ENCODE assay signal across 10 mouse cellular contexts in the genomic region with DNA sequence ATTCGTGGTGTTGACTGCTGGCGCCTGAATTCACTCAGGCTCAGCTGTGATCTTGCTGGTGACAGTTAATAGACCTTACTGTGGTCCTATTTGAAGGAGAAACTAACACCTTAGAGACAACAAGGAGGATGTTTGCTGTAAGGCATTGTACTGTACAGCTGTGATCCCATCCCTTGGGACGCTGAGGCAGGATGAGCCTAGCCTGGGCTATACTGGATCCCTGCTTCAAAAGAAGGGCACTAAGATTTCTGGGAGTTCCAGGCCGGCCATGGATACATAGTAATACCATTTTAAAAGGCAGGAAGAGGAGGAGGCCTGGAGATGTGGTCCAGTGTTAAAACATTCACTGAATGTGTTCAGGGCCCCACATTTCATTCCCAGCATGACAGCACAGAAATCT. TPM values are rescaled to one million over a fixed set of nuclear protein-coding genes. Genes with fewer than 3 reads are reported as not detected.
A peak's percentile ranks its signal among the peaks of the same experiment; 100 is the strongest.
DNase-seq lines count a peak whose midpoint lies in the region; ATAC-seq and TF ChIP-seq lines count a peak whose summit lies in the region.
"Had no signal": no experiment of that assay in that cellular context is flagged by ENCODE, and none has a peak within 500 bp of the region (broad histone marks: within the 10 kb centered on the region; RNA-seq: fewer than 3 reads in every experiment).

No protein-coding gene starts in this region.

- H3K36me3 ChIP-seq in heart, embryonic 13.5 days = peaks cover 42% of the 10 kb centered on the region
- peaks cover 25% of the 10 kb centered on the region for H3K36me3 ChIP-seq in embryonic facial prominence, embryonic 12.5 days
- H3K36me3 ChIP-seq in hindbrain, postnatal 0 days (ENCODE audit: insufficient read depth, low read length) = peaks cover 25% of the 10 kb centered on the region
- H3K36me3 ChIP-seq in midbrain, embryonic 14.5 days (ENCODE audit: control insufficient read depth, insufficient read depth, low read length) = peaks cover 24% of the 10 kb centered on the region

- TF ChIP-seq CTCF in hindbrain, postnatal 0 days (IDR thresholded peaks at IDR 0.05; ENCODE audit: low read depth) = no peak

- H3K27ac ChIP-seq in heart, embryonic 13.5 days (replicated peaks) = no peak overlapping the region
- no peak overlapping the region for H3K27ac ChIP-seq in embryonic facial prominence, embryonic 12.5 days
- H3K27ac ChIP-seq in hindbrain, postnatal 0 days = no peak overlapping the region
- no peak overlapping the region for H3K27ac ChIP-seq in midbrain, embryonic 14.5 days (replicated peaks; ENCODE audit: low read depth, low read length)

- peak overlapping the region; percentile 94 for H3K4me2 ChIP-seq in heart, embryonic 13.5 days
- H3K4me2 ChIP-seq in embryonic facial prominence, embryonic 12.5 days (replicated peaks) = peak overlapping the region; percentile 95; the same call in 1 of the 2 replicates
- peak overlapping the region; percentile 90 for H3K4me2 ChIP-seq in hindbrain, postnatal 0 days (ENCODE audit: low read depth, low read length)
- peak overlapping the region; percentile 90 for H3K4me2 ChIP-seq in midbrain, embryonic 14.5 days (ENCODE audit: low read length)

- peak overlapping the region; percentile 98 for H3K9ac ChIP-seq in heart, embryonic 13.5 days
- no peak overlapping the region for H3K9ac ChIP-seq in embryonic facial prominence, embryonic 12.5 days
- no peak overlapping the region for H3K9ac ChIP-seq in hindbrain, postnatal 0 days (replicated peaks; ENCODE audit: low read length)
- no peak overlapping the region for H3K9ac ChIP-seq in midbrain, embryonic 14.5 days (replicated peaks; ENCODE audit: low read length)

- WGBS in heart, embryonic 13.5 days = 78% methylated on average over 4 of the region's 4 CpGs
- WGBS in embryonic facial prominence, embryonic 12.5 days = 87% methylated on average over 4 of the region's 4 CpGs
- WGBS in hindbrain, postnatal 0 days = 83% methylated on average over 4 of the region's 4 CpGs
- 82% methylated on average over 4 of the region's 4 CpGs for WGBS in midbrain, embryonic 14.5 days

- H3K4me3 ChIP-seq in heart, embryonic 13.5 days = peak overlapping the region; percentile 92
- H3K4me3 ChIP-seq in embryonic facial prominence, embryonic 12.5 days = peak overlapping the region; percentile 81
- H3K4me3 ChIP-seq in hindbrain, postnatal 0 days (ENCODE audit: low read length) = peak overlapping the region; percentile 81; the same call in 1 of the 2 replicates
- H3K4me3 ChIP-seq in midbrain, embryonic 14.5 days (replicated peaks; ENCODE audit: low read depth, low read length) = no peak overlapping the region

- DNase-seq in heart, postnatal 4 days = no peak
- no peak for DNase-seq in hindbrain, postnatal 0 days (ENCODE audit: low spot score)
- DNase-seq in midbrain, embryonic 14.5 days = no peak
- no peak for DNase-seq in right cerebral cortex, postnatal 4 days
- no peak for DNase-seq in spleen, postnatal 4 days (ENCODE audit: low spot score in 2 of 2)
- no peak for DNase-seq in layer of hippocampus, adult 9-10 months (ENCODE audit: low spot score)
- DNase-seq: kidney, adult 11 months; thymus, postnatal 4 days had no signal

- H3K9me3 ChIP-seq in heart, embryonic 13.5 days = no peaks in the 10 kb centered on the region
- H3K9me3 ChIP-seq in embryonic facial prominence, embryonic 12.5 days = no peaks in the 10 kb centered on the region
- no peaks in the 10 kb centered on the region for H3K9me3 ChIP-seq in hindbrain, postnatal 0 days (ENCODE audit: low read length)
- no peaks in the 10 kb centered on the region for H3K9me3 ChIP-seq in midbrain, embryonic 14.5 days (ENCODE audit: control insufficient read depth, low read length)

- ATAC-seq in heart, embryonic 13.5 days (ENCODE audit: extremely low read depth, insufficient number of reproducible peaks, low FRiP score, low TSS enrichment) = no peak
- ATAC-seq in embryonic facial prominence, embryonic 12.5 days (ENCODE audit: insufficient number of reproducible peaks, insufficient read depth, low FRiP score, low TSS enrichment) = no peak
- ATAC-seq in hindbrain, postnatal 0 days = no peak
- ATAC-seq in midbrain, embryonic 14.5 days (ENCODE audit: low FRiP score, low TSS enrichment) = no peak

- H3K27me3 ChIP-seq in heart, embryonic 13.5 days (replicated peaks) = no peaks in the 10 kb centered on the region
- H3K27me3 ChIP-seq in embryonic facial prominence, embryonic 12.5 days = no peaks in the 10 kb centered on the region
- H3K27me3 ChIP-seq in hindbrain, postnatal 0 days (ENCODE audit: insufficient read depth, low read length) = no peaks in the 10 kb centered on the region
- H3K27me3 ChIP-seq in midbrain, embryonic 14.5 days (ENCODE audit: control insufficient read depth, insufficient read depth, low read length) = no peaks in the 10 kb centered on the region

- H3K4me1 ChIP-seq in heart, embryonic 13.5 days = peaks cover 33% of the 10 kb centered on the region
- H3K4me1 ChIP-seq in embryonic facial prominence, embryonic 12.5 days = peaks cover 15% of the 10 kb centered on the region
- H3K4me1 ChIP-seq in hindbrain, postnatal 0 days (ENCODE audit: insufficient read depth, low read length) = peaks cover 7% of the 10 kb centered on the region
- peaks cover 11% of the 10 kb centered on the region for H3K4me1 ChIP-seq in midbrain, embryonic 14.5 days (ENCODE audit: control insufficient read depth, insufficient read depth, low read length)

RNA-seq across cellular contexts. Expression of a gene that starts 1.7 kb away (rescaled TPM):
- polyA plus RNA-seq in heart, embryonic 13.5 days (2015; fragmentation: Nextera tagmentation; extraction: Ambion mirVana) = 527 and 606 TPM in 2 replicates
- total RNA-seq in heart, postnatal 4 days (2021) = 100 to 1,000 TPM; 480 to 520 TPM
- 260 and 269 TPM in 2 replicates for polyA plus RNA-seq in embryonic facial prominence, embryonic 12.5 days (2016; fragmentation: Nextera tagmentation; extraction: Ambion mirVana)
- total RNA-seq in hindbrain, postnatal 0 days (2014; rRNA removed) = 246 and 291 TPM in 2 replicates
- 410 and 430 TPM in 2 replicates for polyA plus RNA-seq in hindbrain, postnatal 0 days (2015; fragmentation: Nextera tagmentation; extraction: Ambion mirVana)
- polyA plus RNA-seq in midbrain, embryonic 14.5 days (2014; fragmentation: Nextera tagmentation; extraction: Ambion mirVana) = 274 and 323 TPM in 2 replicates

RNA-seq across cellular contexts. Expression of a gene that starts 10.2 kb away (rescaled TPM):
- 53.3 and 62.1 TPM in 2 replicates for polyA plus RNA-seq in heart, embryonic 13.5 days (2015; fragmentation: Nextera tagmentation; extraction: Ambion mirVana)
- 10 to 100 TPM; 18.5 to 23.4 TPM for total RNA-seq in heart, postnatal 4 days (2021)
- 33.8 and 38.6 TPM in 2 replicates for polyA plus RNA-seq in embryonic facial prominence, embryonic 12.5 days (2016; fragmentation: Nextera tagmentation; extraction: Ambion mirVana)
- 40.9 and 44.5 TPM in 2 replicates for total RNA-seq in hindbrain, postnatal 0 days (2014; rRNA removed)
- polyA plus RNA-seq in hindbrain, postnatal 0 days (2015; fragmentation: Nextera tagmentation; extraction: Ambion mirVana) = 32.4 and 35.9 TPM in 2 replicates
- polyA plus RNA-seq in midbrain, embryonic 14.5 days (2014; fragmentation: Nextera tagmentation; extraction: Ambion mirVana) = 15.1 and 16.7 TPM in 2 replicates

RNA-seq across cellular contexts. Expression of a gene that starts 10.7 kb away (rescaled TPM):
- polyA plus RNA-seq in heart, embryonic 13.5 days (2015; fragmentation: Nextera tagmentation; extraction: Ambion mirVana) = 36.4 and 37.9 TPM in 2 replicates
- 100 to 1,000 TPM; 131 to 140 TPM for total RNA-seq in heart, postnatal 4 days (2021)
- 70.7 and 71.8 TPM in 2 replicates for polyA plus RNA-seq in embryonic facial prominence, embryonic 12.5 days (2016; fragmentation: Nextera tagmentation; extraction: Ambion mirVana)
- 79.1 and 104 TPM in 2 replicates for total RNA-seq in hindbrain, postnatal 0 days (2014; rRNA removed)
- polyA plus RNA-seq in hindbrain, postnatal 0 days (2015; fragmentation: Nextera tagmentation; extraction: Ambion mirVana) = 38.5 and 39.4 TPM in 2 replicates
- polyA plus RNA-seq in midbrain, embryonic 14.5 days (2014; fragmentation: Nextera tagmentation; extraction: Ambion mirVana) = 42.5 and 49.3 TPM in 2 replicates

RNA-seq across cellular contexts. Expression of a gene that starts 24.3 kb away (rescaled TPM):
- polyA plus RNA-seq in heart, embryonic 13.5 days (2015; fragmentation: Nextera tagmentation; extraction: Ambion mirVana) = 41.7 and 43.7 TPM in 2 replicates
- 10 to 100 TPM; 22.8 to 26.7 TPM for total RNA-seq in heart, postnatal 4 days (2021)
- 85.1 and 93.4 TPM in 2 replicates for polyA plus RNA-seq in embryonic facial prominence, embryonic 12.5 days (2016; fragmentation: Nextera tagmentation; extraction: Ambion mirVana)
- total RNA-seq in hindbrain, postnatal 0 days (2014; rRNA removed) = 41.5 and 49.3 TPM in 2 replicates
- polyA plus RNA-seq in hindbrain, postnatal 0 days (2015; fragmentation: Nextera tagmentation; extraction: Ambion mirVana) = 45.8 and 45.9 TPM in 2 replicates
- 51.5 and 65.4 TPM in 2 replicates for polyA plus RNA-seq in midbrain, embryonic 14.5 days (2014; fragmentation: Nextera tagmentation; extraction: Ambion mirVana)

RNA-seq across cellular contexts. Expression of a gene that starts 41.7 kb away (rescaled TPM):
- 621 and 687 TPM in 2 replicates for polyA plus RNA-seq in heart, embryonic 13.5 days (2015; fragmentation: Nextera tagmentation; extraction: Ambion mirVana)
- total RNA-seq in heart, postnatal 4 days (2021) = 1,000 to 10,000 TPM in 1 of 2 experiments, 100 to 1,000 TPM in 1; 949 to 1,003 TPM
- polyA plus RNA-seq in embryonic facial prominence, embryonic 12.5 days (2016; fragmentation: Nextera tagmentation; extraction: Ambion mirVana) = 851 and 902 TPM in 2 replicates
- total RNA-seq in hindbrain, postnatal 0 days (2014; rRNA removed) = 1,031 and 1,483 TPM in 2 replicates
- 676 and 682 TPM in 2 replicates for polyA plus RNA-seq in hindbrain, postnatal 0 days (2015; fragmentation: Nextera tagmentation; extraction: Ambion mirVana)
- 622 and 707 TPM in 2 replicates for polyA plus RNA-seq in midbrain, embryonic 14.5 days (2014; fragmentation: Nextera tagmentation; extraction: Ambion mirVana)
